18 mouse cellular contexts compared by ENCODE assay signal in the genomic region with DNA sequence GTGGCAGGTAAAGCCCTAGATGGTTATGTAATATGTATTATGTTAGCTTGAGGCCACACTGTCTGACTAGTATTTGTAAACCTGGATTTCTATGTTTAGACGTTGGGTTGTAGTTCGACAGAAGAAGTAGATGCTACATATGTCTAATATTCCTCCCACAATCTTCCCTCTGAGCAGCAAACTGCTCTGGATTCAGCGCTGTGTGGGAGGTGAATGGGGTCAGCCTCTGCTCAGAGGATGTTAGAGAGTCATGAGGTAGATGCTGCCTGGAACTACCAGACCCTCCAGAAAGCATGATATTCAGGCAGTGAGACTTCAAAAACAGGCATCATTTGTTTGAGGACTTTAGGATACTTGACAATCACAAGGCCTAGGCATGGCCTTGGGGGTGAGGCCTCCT.
"Had no signal": no experiment of that assay in that cellular context is flagged by ENCODE, and none has a peak within 500 bp of the region (broad histone marks: within the 10 kb centered on the region; RNA-seq: fewer than 3 reads in every experiment).

No protein-coding gene starts in this region.

- H3K27ac ChIP-seq: liver, embryonic 14.5 days; midbrain, embryonic 10.5 days; midbrain, embryonic 12.5 days; neural tube, embryonic 13.5 days; neural tube, embryonic 15.5 days had no signal

- H3K4me1 ChIP-seq: midbrain, embryonic 10.5 days; midbrain, embryonic 12.5 days; neural tube, embryonic 13.5 days; neural tube, embryonic 15.5 days had no signal

- DNase-seq: lung, adult 18-20 months; lung, embryonic 14.5 days; lung, postnatal 10 days; lung, postnatal 4 days; midbrain, embryonic 14.5 days; retina, postnatal 1 day; right cerebral cortex, postnatal 14 days; right cerebral cortex, postnatal 4 days; spleen, adult 18-20 months; thymus, adult 18-20 months; thymus, postnatal 25 days; thymus, postnatal 4 days had no signal

- H3K4me3 ChIP-seq: midbrain, embryonic 10.5 days; midbrain, embryonic 12.5 days; myocyte; neural tube, embryonic 13.5 days; neural tube, embryonic 15.5 days had no signal
